Mouse (Mus musculus) midbrain, embryonic 13.5 days (tissue): ENCODE measurements around the gene Tmcc3. TPM values are rescaled to one million over a fixed set of nuclear protein-coding genes. Genes with fewer than 3 reads are reported as not detected.
"Not testable (repeated sequence)": the region's sequence is repeated elsewhere in the genome, so short reads cannot be mapped to it uniquely, and the experiment has no call there.

ENCODE experiments used
- ATAC-seq: fragments of 200-750 bp; cut with Nextera tagmentation; 2 replicates; pipeline ENCODE4 v1.8.0; 2017; ENCODE audit warnings: mild to moderate bottlenecking, moderate TSS enrichment, moderate library complexity
- H3K27ac ChIP-seq: fragments of 300-500 bp; sonication (generic); 2 replicates; pipeline ENCODE4 v1.5.1; 2015; ENCODE audit warnings: inconsistent platforms, mild to moderate bottlenecking, moderate library complexity
- H3K27me3 ChIP-seq: fragments of 300-500 bp; sonication (generic); 2 replicates; pipeline ENCODE4 v1.6.1; 2015; ENCODE audit warnings: mild to moderate bottlenecking, inconsistent platforms
- H3K36me3 ChIP-seq: fragments of 300-500 bp; sonication (generic); 2 replicates; pipeline ENCODE4 v1.6.1; 2015; ENCODE audit warnings: mild to moderate bottlenecking, inconsistent platforms
- H3K4me1 ChIP-seq: fragments of 300-500 bp; sonication (generic); replicated peaks from 2 replicates; pipeline ENCODE4 v1.6.1; 2015; ENCODE audit warnings: inconsistent platforms
- H3K4me2 ChIP-seq: fragments of 300-500 bp; sonication (generic); replicated peaks from 2 replicates; pipeline ENCODE4 v1.6.1; 2015; ENCODE audit warnings: moderate library complexity, mild to moderate bottlenecking, inconsistent platforms
- H3K4me3 ChIP-seq: fragments of 300-500 bp; sonication (generic); replicated peaks from 2 replicates; pipeline ENCODE4 v1.5.1; 2015; ENCODE audit warnings: mild to moderate bottlenecking, inconsistent platforms
- H3K9ac ChIP-seq: fragments of 300-500 bp; sonication (generic); replicated peaks from 2 replicates; pipeline ENCODE4 v1.6.1; 2015; ENCODE audit warnings: mild to moderate bottlenecking, inconsistent platforms
- H3K9me3 ChIP-seq: fragments of 300-500 bp; sonication (generic); 2 replicates; pipeline ENCODE4 v1.6.1; 2016; ENCODE audit warnings: mild to moderate bottlenecking, inconsistent platforms
- WGBS: fragments of 180-500 bp; shearing (Covaris S2); methylation state at CpG from one replicate; pipeline ENCODE4 v1.1.7; 2015; 5-methylcytosine and 5-hydroxymethylcytosine counted together
- polyA plus RNA-seq: library from polyadenylated mRNA; unstranded; fragments of >200 nt; fragmentation: Nextera tagmentation; extraction: Ambion mirVana; gene quantifications from 2 replicates; pipeline ENCODE4 v1.2.1, GENCODE M21; 2015

Tmcc3 gene
- polyA plus RNA-seq, 1 experiment from 2014 or later, result 6.6 TPM

GRCm38 (mm10) chr10:94530079-94530478, 218.3 kb downstream of the Tmcc3 start:
- no peak overlapping the region for H3K9ac ChIP-seq
- no peaks in the 10 kb centered on the region for H3K36me3 ChIP-seq
- H3K4me3 ChIP-seq, result no peak overlapping the region
- 0 out of 2 replicates have a peak, but pooled peaks cover 8% of the 10 kb centered on the region for H3K4me1 ChIP-seq
- H3K27me3 ChIP-seq, result no peaks in the 10 kb centered on the region
- H3K27ac ChIP-seq, result no peak overlapping the region
- WGBS, result 71% methylated on average over 2 of the region's 2 CpGs
- H3K4me2 ChIP-seq, result no peak overlapping the region
- H3K9me3 ChIP-seq, result no peaks in the 10 kb centered on the region
- no peak for ATAC-seq

GRCm38 (mm10) chr10:94531482-94531881, 219.7 kb downstream of the Tmcc3 start:
- H3K27ac ChIP-seq, result no peak overlapping the region

GRCm38 (mm10) chr10:94533081-94533724, 221.5 kb downstream of the Tmcc3 start:
- no peak for ATAC-seq
- WGBS, result 71% methylated on average over 6 of the region's 6 CpGs
- H3K9me3 ChIP-seq, result no peaks in the 10 kb centered on the region
- H3K9ac ChIP-seq, result no peak overlapping the region
- no peaks in the 10 kb centered on the region for H3K27me3 ChIP-seq
- no peak overlapping the region for H3K27ac ChIP-seq
- H3K4me1 ChIP-seq, result 0 out of 2 replicates have a peak, but pooled peaks cover 8% of the 10 kb centered on the region
- H3K36me3 ChIP-seq, result no peaks in the 10 kb centered on the region
- no peak overlapping the region for H3K4me2 ChIP-seq
- H3K4me3 ChIP-seq, result no peak overlapping the region

More at GRCm38 (mm10) chr10:94531482-94531881, 219.7 kb downstream of the Tmcc3 start:
- Histone ChIP-seq H3K27me3 (no peaks in the 10 kb centered on the region), H3K9me3 (no peaks in the 10 kb centered on the region), H3K36me3 (no peaks in the 10 kb centered on the region), H3K4me2 (no peak overlapping the region), H3K4me1 (0 out of 2 replicates have a peak, but pooled peaks cover 8% of the 10 kb centered on the region), H3K4me3 (no peak overlapping the region), H3K9ac (no peak overlapping the region)
- ATAC-seq, result no peak

DNA sequence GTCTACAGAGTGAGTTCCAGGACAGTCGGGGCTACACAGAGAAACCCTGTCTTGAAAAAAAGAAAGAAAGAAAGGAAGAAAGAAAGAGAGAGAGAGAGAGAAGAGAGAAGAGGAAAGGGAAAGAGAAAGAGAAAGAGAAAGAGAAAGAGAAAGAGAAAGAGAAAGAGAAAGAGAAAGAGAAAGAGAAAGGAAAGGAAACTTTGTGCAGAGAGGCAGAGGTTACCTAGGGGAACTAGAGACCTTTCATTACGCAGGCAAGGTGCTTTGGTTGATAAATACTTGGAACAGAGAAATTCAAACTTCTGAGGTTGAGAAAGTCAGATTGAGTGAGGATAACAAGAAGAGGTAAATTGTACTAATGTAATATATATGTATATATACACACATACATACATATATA, 226.9 kb downstream of the Tmcc3 start:
- WGBS, result 89% methylated on average over 2 of the region's 2 CpGs
- H3K4me2 ChIP-seq, H3K27me3 ChIP-seq, H3K9me3 ChIP-seq, H3K9ac ChIP-seq, H3K4me3 ChIP-seq, H3K36me3 ChIP-seq, ATAC-seq, H3K4me1 ChIP-seq, H3K27ac ChIP-seq: not testable (repeated sequence)

DNA sequence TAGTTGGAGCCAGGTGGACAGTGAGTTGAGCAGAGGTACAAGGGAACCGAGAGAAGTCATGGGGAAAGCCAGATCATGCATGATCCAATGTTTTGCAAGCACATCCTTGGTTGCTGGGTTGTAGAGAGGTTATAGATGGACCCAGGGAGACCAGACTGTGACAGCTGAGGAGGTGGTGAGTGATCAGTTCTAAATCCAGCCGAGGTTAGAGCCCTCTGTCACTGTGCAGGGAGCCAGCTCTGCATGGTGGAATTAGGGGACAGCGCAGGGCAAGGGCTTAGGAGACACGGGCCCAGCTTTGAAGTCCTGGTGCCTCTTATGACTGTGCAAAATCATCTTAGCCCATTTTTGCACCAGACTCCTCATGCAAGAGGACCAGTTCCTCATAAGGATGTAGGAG, 228.5 kb downstream of the Tmcc3 start:
- H3K9me3 ChIP-seq, result peaks cover 8% of the 10 kb centered on the region
- no peaks in the 10 kb centered on the region for H3K27me3 ChIP-seq
- H3K9ac ChIP-seq, result no peak overlapping the region
- peaks cover 16% of the 10 kb centered on the region for H3K4me1 ChIP-seq
- H3K27ac ChIP-seq, result no peak overlapping the region
- no peak overlapping the region for H3K4me2 ChIP-seq
- no peaks in the 10 kb centered on the region for H3K36me3 ChIP-seq
- WGBS, result 80% methylated on average over 4 of the region's 4 CpGs
- ATAC-seq, result no peak
- H3K4me3 ChIP-seq, result no peak overlapping the region

- Histone ChIP-seq H3K9ac (no peak overlapping the region), H3K4me1 (peaks cover 24% of the 10 kb centered on the region), H3K4me2 (no peak overlapping the region), H3K9me3 (peaks cover 8% of the 10 kb centered on the region), H3K36me3 (no peaks in the 10 kb centered on the region), H3K27me3 (no peaks in the 10 kb centered on the region), H3K4me3 (no peak overlapping the region), H3K27ac (no peak overlapping the region)
- WGBS, result 64% methylated on average over 8 of the region's 8 CpGs
- ATAC-seq, result no peak
Observed at GRCm38 (mm10) chr10:94543956-94544355, 232.2 kb downstream of the Tmcc3 start.

- Histone ChIP-seq H3K36me3 (no peaks in the 10 kb centered on the region), H3K4me2 (peak overlapping the region; percentile 23; the same call in 1 of the 2 replicates), H3K4me3 (no peak overlapping the region), H3K9ac (no peak overlapping the region), H3K9me3 (peaks cover 8% of the 10 kb centered on the region), H3K27ac (no peak overlapping the region), H3K4me1 (peaks cover 29% of the 10 kb centered on the region), H3K27me3 (no peaks in the 10 kb centered on the region)
- ATAC-seq, result no peak
- 16% methylated on average over 8 of the region's 8 CpGs for WGBS
Observed at GRCm38 (mm10) chr10:94544803-94545202, 233.1 kb downstream of the Tmcc3 start.

DNA sequence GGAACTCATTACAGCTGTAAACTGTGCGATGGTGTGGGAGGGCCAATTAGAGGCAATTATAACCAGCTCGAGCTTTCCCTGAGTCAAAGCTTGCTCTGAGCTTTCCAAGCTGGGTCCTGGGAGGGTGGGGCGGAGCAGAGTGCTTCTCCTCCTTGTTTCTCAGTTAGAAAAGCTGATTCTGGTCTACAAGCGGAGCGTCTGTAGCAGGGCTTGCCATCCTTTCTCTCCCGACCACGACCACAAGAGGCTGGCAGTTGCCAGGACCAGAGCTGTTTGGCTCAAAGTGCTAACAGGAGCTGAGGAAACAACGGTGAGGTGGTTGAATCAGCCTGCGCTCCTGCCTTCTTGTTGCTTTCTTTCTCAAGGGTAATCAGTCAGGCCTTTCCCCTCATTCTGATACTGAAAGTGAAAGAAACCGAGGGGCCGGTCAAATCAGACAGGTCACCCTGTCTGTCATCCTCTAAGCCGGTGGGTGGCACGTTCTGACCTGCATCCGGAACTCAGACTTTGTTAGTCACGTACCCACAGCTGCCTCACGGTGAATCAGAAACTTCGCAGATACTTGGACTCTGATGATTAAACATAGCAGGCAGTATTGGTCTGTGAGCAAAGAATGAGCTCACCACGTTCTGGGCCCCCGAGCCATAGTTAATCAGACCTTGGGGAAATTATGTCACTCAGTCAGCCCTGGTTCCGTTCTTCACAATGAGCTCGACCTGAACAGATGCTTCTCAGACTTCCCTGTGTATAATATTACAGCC, 233.7 kb downstream of the Tmcc3 start:
- no peaks in the 10 kb centered on the region for H3K36me3 ChIP-seq
- H3K4me1 ChIP-seq, result peaks cover 35% of the 10 kb centered on the region
- peak; percentile 59 for ATAC-seq
- no peak overlapping the region for H3K4me3 ChIP-seq
- peak overlapping the region; percentile 23 for H3K4me2 ChIP-seq
- peak overlapping the region; percentile 2; the same call in 1 of the 2 replicates for H3K9ac ChIP-seq
- WGBS, result 30% methylated on average over 21 of the region's 21 CpGs
- H3K9me3 ChIP-seq, result peaks cover 8% of the 10 kb centered on the region
- no peaks in the 10 kb centered on the region for H3K27me3 ChIP-seq
- no peak overlapping the region for H3K27ac ChIP-seq

DNA sequence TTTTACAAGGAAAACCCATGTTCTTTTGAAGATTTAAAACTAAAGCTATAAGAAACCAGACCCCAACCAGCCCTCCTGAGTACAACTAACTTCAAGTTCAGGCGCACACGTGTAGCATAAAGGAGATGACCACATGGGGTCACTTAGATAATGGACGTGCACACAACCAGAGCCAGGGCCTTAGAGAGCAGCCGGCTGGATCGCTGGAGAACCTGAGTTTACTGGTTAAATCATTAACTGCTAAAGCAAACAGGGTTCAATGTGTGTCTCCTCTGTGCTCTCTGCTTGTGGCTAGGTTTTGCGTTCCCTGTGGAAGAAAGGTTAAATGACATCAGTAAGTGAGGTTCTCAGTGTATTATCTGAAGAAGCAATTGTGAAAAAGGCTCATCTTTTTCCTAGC, 234.9 kb downstream of the Tmcc3 start:
- no peaks in the 10 kb centered on the region for H3K36me3 ChIP-seq
- H3K9ac ChIP-seq, result no peak overlapping the region
- H3K27ac ChIP-seq, result no peak overlapping the region
- peaks cover 3% of the 10 kb centered on the region for H3K9me3 ChIP-seq
- H3K4me3 ChIP-seq, result no peak overlapping the region
- peaks cover 39% of the 10 kb centered on the region for H3K4me1 ChIP-seq
- no peak for ATAC-seq
- H3K4me2 ChIP-seq, result no peak overlapping the region
- H3K27me3 ChIP-seq, result no peaks in the 10 kb centered on the region
- WGBS, result 69% methylated on average over 6 of the region's 6 CpGs

GRCm38 (mm10) chr10:94549511-94550232, 237.9 kb downstream of the Tmcc3 start:
- H3K9me3 ChIP-seq, result no peaks in the 10 kb centered on the region
- 44% methylated on average over 4 of the region's 4 CpGs for WGBS
- H3K27me3 ChIP-seq, result no peaks in the 10 kb centered on the region
- H3K27ac ChIP-seq, result no peak overlapping the region
- ATAC-seq, result peak; percentile 43; the same call in 1 of the 2 replicates
- no peak overlapping the region for H3K9ac ChIP-seq
- H3K4me2 ChIP-seq, result no peak overlapping the region
- no peak overlapping the region for H3K4me3 ChIP-seq
- H3K4me1 ChIP-seq, result peaks cover 29% of the 10 kb centered on the region
- H3K36me3 ChIP-seq, result no peaks in the 10 kb centered on the region

- no peak overlapping the region for H3K4me2 ChIP-seq
- no peaks in the 10 kb centered on the region for H3K27me3 ChIP-seq
- H3K27ac ChIP-seq, result no peak overlapping the region
- no peaks in the 10 kb centered on the region for H3K9me3 ChIP-seq
- ATAC-seq, result no peak
- peaks cover 19% of the 10 kb centered on the region for H3K4me1 ChIP-seq
- 61% methylated on average over 9 of the region's 9 CpGs for WGBS
- H3K4me3 ChIP-seq, result no peak overlapping the region
- H3K9ac ChIP-seq, result no peak overlapping the region
- no peaks in the 10 kb centered on the region for H3K36me3 ChIP-seq
Observed at GRCm38 (mm10) chr10:94550649-94551048, 238.9 kb downstream of the Tmcc3 start.

- Histone ChIP-seq H3K4me2 (no peak overlapping the region), H3K4me1 (peaks cover 15% of the 10 kb centered on the region), H3K27ac (no peak overlapping the region), H3K27me3 (no peaks in the 10 kb centered on the region), H3K4me3 (no peak overlapping the region), H3K9me3 (no peaks in the 10 kb centered on the region), H3K9ac (no peak overlapping the region), H3K36me3 (no peaks in the 10 kb centered on the region)
- ATAC-seq, result no peak
- 55% methylated on average over 2 of the region's 2 CpGs for WGBS
Observed at GRCm38 (mm10) chr10:94551065-94551464, 239.3 kb downstream of the Tmcc3 start.
